Mouse (Mus musculus) stomach, postnatal 0 days (tissue): ENCODE measurements around the gene Pptc7.

ENCODE experiments used
- CTCF ChIP-seq: IDR thresholded peaks from 2 replicates; pipeline ENCODE4 v1.5.1; 2016; ENCODE audit warnings: antibody characterized with exemption, low read depth, mild to moderate bottlenecking, moderate library complexity
- EP300 ChIP-seq: optimal IDR thresholded peaks from 2 replicates; pipeline ENCODE3; 2016; ENCODE audit warnings: antibody characterized with exemption

DNA sequence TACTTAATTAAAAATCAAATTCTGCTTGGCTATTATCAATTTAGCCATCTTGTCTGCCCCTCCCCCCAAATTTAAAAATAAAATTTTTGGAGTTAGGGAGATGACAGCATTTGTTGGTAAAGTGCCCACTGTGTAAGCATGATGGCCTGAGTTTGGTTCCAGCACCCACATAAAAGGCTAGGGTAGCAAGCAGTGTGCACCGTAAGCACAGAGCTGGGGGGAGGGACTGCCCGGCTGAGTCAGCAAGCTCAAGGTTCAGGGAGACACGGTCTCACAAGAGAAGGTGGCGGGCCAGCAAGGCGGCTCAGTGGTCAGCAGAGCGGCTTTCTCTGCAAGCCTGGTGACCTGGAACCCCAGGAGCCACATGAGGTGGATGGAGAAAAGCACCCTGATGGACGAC, 21.3 kb downstream of the Pptc7 start:
- TF ChIP-seq CTCF (no peak), EP300 (no peak)
